12 mouse cellular contexts compared by ENCODE assay signal in the genomic region with DNA sequence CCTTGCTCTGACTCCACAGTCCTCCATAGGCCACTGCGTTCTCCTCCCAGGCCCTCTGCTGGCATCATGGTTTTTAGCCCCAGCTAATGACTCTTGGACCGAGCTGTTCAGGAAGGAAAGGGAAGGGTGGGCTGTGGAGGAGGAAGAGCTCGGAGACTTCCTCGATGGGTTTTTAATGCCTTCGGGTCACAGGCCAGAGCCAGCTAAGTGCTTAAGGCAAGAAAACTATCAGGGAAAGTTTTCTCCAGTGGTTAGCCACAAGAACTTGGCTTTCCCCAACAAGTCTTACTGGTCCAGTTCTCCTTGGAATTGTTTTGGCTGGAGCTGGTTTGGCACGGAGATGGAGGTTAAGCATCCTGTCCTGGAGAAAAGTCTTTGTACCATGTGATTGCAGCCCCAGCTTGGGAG. TPM values are rescaled to one million over a fixed set of nuclear protein-coding genes. Genes with fewer than 3 reads are reported as not detected.
A peak's percentile ranks its signal among the peaks of the same experiment; 100 is the strongest.
DNase-seq lines count a peak whose midpoint lies in the region; ATAC-seq and TF ChIP-seq lines count a peak whose summit lies in the region.
"Had no signal": no experiment of that assay in that cellular context is flagged by ENCODE, and none has a peak within 500 bp of the region (broad histone marks: within the 10 kb centered on the region; RNA-seq: fewer than 3 reads in every experiment).

No protein-coding gene starts in this region.

- peak; percentile 39 for TF ChIP-seq CTCF in gastrocnemius, adult 2 months (IDR thresholded peaks at IDR 0.05)
- TF ChIP-seq CTCF in Patski (IDR thresholded peaks at IDR 0.05) = no peak
- TF ChIP-seq CTCF in lung, adult 2 months (IDR thresholded peaks at IDR 0.05; ENCODE audit: insufficient read depth, low read length) = peak; percentile 42; the same call in 1 of the 2 replicates

- WGBS in lung, adult 2 months = 22% methylated on average over 6 of the region's 6 CpGs

- TF ChIP-seq POLR2A in lung, adult 2 months (IDR thresholded peaks at IDR 0.05; ENCODE audit: borderline replicate concordance, extremely low read depth, low read depth, low read length) = no peak

- H3K27ac ChIP-seq in gastrocnemius, adult 2 months = peak overlapping the region; percentile 78
- H3K27ac ChIP-seq: embryonic facial prominence, embryonic 12.5 days; liver, embryonic 13.5 days; midbrain, embryonic 15.5 days had no signal

- in situ Hi-C loops in Patski (cut with MboI; ENCODE audit: low pct_unique_long_range_greater_than_20kb) = no loop called here

- no peaks in the 10 kb centered on the region for H3K27me3 ChIP-seq in Patski
- H3K27me3 ChIP-seq: embryonic facial prominence, embryonic 12.5 days; liver, embryonic 13.5 days; midbrain, embryonic 15.5 days had no signal

- H3K4me1 ChIP-seq in lung, adult 2 months (ENCODE audit: control insufficient read depth, insufficient read depth, low read length) = peaks cover 37% of the 10 kb centered on the region
- H3K4me1 ChIP-seq: liver, embryonic 13.5 days; midbrain, embryonic 15.5 days had no signal

- DNase-seq in gastrocnemius, adult 2 months = peak; percentile 76
- DNase-seq in gastrocnemius, postnatal 10 days = no peak
- peak; percentile 53 for DNase-seq in Patski (ENCODE audit: low read depth, low spot score)
- DNase-seq in heart, postnatal 10 days = peak; percentile 51
- DNase-seq in lung, adult 2 months = no peak
- DNase-seq in right cerebral cortex, postnatal 14 days = no peak
- no peak for DNase-seq in left cerebral cortex, adult 8-10 months (ENCODE audit: low spot score in 2 of 2)
- DNase-seq: liver, embryonic 13.5 days had no signal

- POLR2A ChIA-PET in Patski (lab: Charles Lee) = interaction anchor here (1.5 kb wide), 1 partner anchor 11 kb away, joined by 4 read pairs; no protein-coding TSS in a partner anchor

- peak overlapping the region; percentile 15; the same call in 1 of the 2 replicates for H3K4me3 ChIP-seq in gastrocnemius, adult 2 months
- H3K4me3 ChIP-seq in lung, adult 2 months (replicated peaks; ENCODE audit: extremely low read depth, low read depth, low read length) = no peak overlapping the region
- H3K4me3 ChIP-seq: embryonic facial prominence, embryonic 12.5 days; liver, embryonic 13.5 days; midbrain, embryonic 15.5 days had no signal

- no peak for ATAC-seq in Patski
- ATAC-seq in megakaryocyte-erythroid progenitor cell, adult 5-6 weeks (replicated peaks; ENCODE audit: low FRiP score, low TSS enrichment, poor library complexity, severe bottlenecking) = no peak
- ATAC-seq: midbrain, embryonic 15.5 days had no signal

- intact Hi-C loops in gastrocnemius, adult 2 months (cut with DNase I) = no loop called here
- intact Hi-C loops in heart, postnatal 10 days (cut with DNase I) = loop anchor here (2.0 kb wide), 1 partner anchor 13 kb away; no protein-coding TSS in a partner anchor

- CTCF ChIA-PET in Patski (lab: Charles Lee) = interaction anchor here (0.9 to 1.3 kb wide), 3 partner anchors 10 to 23 kb away, joined by 3 to 4 read pairs (median 3); no protein-coding TSS in a partner anchor

RNA-seq across cellular contexts. Expression of a gene that starts 55.9 kb away (rescaled TPM):
- total RNA-seq in gastrocnemius, adult 2 months (2021) = under 1 TPM in 1 of 2 experiments, not detected in 1; 0.28 TPM
- total RNA-seq in gastrocnemius, postnatal 10 days (2021) = under 1 TPM; 0.09 to 0.14 TPM
- polyA plus RNA-seq in Patski (2021) = 0.04 TPM
- under 1 TPM; 0.19 to 0.20 TPM for total RNA-seq in heart, postnatal 10 days (2021)
- 3.2 and 5.4 TPM in 2 replicates for polyA plus RNA-seq in lung, adult 2 months (2012; rRNA removed)
- total RNA-seq in left cerebral cortex, adult 8-10 months (2022) = under 1 TPM; 0.13 to 0.30 (median 0.18) TPM
- total RNA-seq in megakaryocyte-erythroid progenitor cell, adult 5-6 weeks (2014; fragmentation: Nextera tagmentation) = 1.1 TPM in 1 of 2 replicates, not detected in the other
- total RNA-seq in megakaryocyte-erythroid progenitor cell, adult 5-6 weeks (2017) = not detected in 2 replicates
- total RNA-seq: granulocyte monocyte progenitor cell, adult 5-6 weeks had no signal

Comparison
In these comparisons a context has a peak if more than half of its experiments do, and no peak if none do; other contexts are left out.
1. DNase-seq: peak in gastrocnemius, adult 2 months (single experiment), Patski (single experiment) and heart, postnatal 10 days (2 of 2); none in gastrocnemius, postnatal 10 days (single experiment), lung, adult 2 months (single experiment), right cerebral cortex, postnatal 14 days (single experiment) and left cerebral cortex, adult 8-10 months (0 of 2).